Mouse (Mus musculus): ENCODE data around the gene Gm960. TPM values are rescaled to one million over a fixed set of nuclear protein-coding genes. Genes with fewer than 3 reads are reported as not detected.

The Gm960 gene
- polyA plus RNA-seq, 1 experiment from 2014 or later = 1.4 TPM

DNA sequence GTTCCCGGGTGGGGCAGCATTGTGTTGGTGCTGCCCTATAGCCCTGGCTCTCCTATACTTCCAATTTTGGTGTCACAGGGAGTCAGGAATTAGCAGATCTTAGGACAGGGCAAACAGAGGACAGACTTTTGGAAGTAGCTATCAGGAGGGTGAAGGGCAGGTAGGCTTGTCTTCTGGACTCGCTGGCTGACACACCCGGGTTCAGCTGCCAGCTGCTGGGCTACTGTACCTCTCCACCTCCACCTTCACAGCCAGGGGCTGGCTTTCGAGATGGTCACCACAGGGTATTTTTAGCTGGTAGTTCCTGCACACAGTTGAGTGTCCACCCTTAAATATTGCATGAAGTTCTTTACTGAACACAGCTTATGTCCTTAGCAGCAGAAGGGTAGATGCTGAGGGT, 90.0 kb downstream of the Gm960 start:
- no peak overlapping the region for H3K27ac ChIP-seq (replicated peaks)
- H3K27me3 ChIP-seq (replicated peaks) = no peaks in the 10 kb centered on the region
- H3K4me2 ChIP-seq = no peak overlapping the region
- H3K9ac ChIP-seq = no peak overlapping the region
- H3K4me3 ChIP-seq = no peak overlapping the region
- ATAC-seq (ENCODE audit: extremely low read depth, insufficient number of reproducible peaks, low FRiP score, low TSS enrichment) = no peak
- peaks cover 25% of the 10 kb centered on the region for H3K36me3 ChIP-seq
- 73% methylated on average over 4 of the region's 4 CpGs for WGBS
- H3K4me1 ChIP-seq = peaks cover 14% of the 10 kb centered on the region
- no peaks in the 10 kb centered on the region for H3K9me3 ChIP-seq

DNA sequence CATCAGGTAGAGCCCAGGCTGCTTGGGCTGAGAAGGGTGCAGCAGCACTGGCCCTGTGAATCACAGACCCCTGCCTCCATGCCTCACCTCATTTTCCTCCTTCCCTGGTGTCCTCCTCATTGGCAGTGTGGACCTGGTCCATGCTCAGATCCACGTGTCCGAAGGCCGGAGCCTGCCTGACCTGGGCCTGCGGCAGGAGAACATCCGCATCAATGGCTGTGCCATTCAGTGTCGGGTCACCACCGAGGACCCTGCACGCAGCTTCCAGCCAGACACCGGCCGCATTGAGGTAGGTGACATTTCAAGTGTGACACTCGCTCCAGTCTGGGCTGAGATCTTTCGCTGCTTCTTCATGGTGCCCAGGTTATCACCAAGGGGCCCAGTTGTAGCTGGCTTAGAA, 91.1 kb downstream of the Gm960 start:
- no peak overlapping the region for H3K27ac ChIP-seq (replicated peaks)
- no peak overlapping the region for H3K9ac ChIP-seq
- no peak for ATAC-seq (ENCODE audit: extremely low read depth, insufficient number of reproducible peaks, low FRiP score, low TSS enrichment)
- no peak overlapping the region for H3K4me2 ChIP-seq
- no peak overlapping the region for H3K4me3 ChIP-seq
- no peaks in the 10 kb centered on the region for H3K27me3 ChIP-seq (replicated peaks)
- peaks cover 14% of the 10 kb centered on the region for H3K36me3 ChIP-seq
- no peaks in the 10 kb centered on the region for H3K9me3 ChIP-seq
- peaks cover 7% of the 10 kb centered on the region for H3K4me1 ChIP-seq
- 86% methylated on average over 12 of the region's 12 CpGs for WGBS

DNA sequence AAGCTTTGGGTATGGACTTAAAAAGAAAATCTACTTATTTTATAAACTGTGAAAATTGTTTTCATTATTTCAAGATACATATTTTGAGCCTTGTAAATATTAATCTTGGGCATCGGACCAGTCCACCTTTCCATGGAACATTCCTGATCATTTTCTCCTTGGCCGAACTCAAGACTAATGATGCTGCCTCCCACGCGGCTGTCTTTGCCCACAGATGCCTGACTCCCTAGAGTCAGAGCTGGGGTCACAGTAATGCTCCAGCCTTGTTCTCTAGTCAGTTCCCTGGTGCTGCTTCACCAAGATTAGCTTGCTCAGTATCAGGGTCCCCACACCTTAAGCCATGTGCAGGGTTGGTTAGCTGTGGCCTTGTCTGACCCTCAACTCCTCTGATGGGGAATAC, 92.8 kb downstream of the Gm960 start:
- Histone ChIP-seq H3K4me3 (no peak overlapping the region), H3K9ac (no peak overlapping the region), H3K27me3 (replicated peaks) (no peaks in the 10 kb centered on the region; the same call in 1 of the 2 replicates), H3K9me3 (no peaks in the 10 kb centered on the region), H3K4me2 (no peak overlapping the region), H3K4me1 (peaks cover 7% of the 10 kb centered on the region), H3K36me3 (no peaks in the 10 kb centered on the region), H3K27ac (replicated peaks) (no peak overlapping the region)
- 82% methylated on average over 4 of the region's 4 CpGs for WGBS
- ATAC-seq (ENCODE audit: extremely low read depth, insufficient number of reproducible peaks, low FRiP score, low TSS enrichment) = no peak

DNA sequence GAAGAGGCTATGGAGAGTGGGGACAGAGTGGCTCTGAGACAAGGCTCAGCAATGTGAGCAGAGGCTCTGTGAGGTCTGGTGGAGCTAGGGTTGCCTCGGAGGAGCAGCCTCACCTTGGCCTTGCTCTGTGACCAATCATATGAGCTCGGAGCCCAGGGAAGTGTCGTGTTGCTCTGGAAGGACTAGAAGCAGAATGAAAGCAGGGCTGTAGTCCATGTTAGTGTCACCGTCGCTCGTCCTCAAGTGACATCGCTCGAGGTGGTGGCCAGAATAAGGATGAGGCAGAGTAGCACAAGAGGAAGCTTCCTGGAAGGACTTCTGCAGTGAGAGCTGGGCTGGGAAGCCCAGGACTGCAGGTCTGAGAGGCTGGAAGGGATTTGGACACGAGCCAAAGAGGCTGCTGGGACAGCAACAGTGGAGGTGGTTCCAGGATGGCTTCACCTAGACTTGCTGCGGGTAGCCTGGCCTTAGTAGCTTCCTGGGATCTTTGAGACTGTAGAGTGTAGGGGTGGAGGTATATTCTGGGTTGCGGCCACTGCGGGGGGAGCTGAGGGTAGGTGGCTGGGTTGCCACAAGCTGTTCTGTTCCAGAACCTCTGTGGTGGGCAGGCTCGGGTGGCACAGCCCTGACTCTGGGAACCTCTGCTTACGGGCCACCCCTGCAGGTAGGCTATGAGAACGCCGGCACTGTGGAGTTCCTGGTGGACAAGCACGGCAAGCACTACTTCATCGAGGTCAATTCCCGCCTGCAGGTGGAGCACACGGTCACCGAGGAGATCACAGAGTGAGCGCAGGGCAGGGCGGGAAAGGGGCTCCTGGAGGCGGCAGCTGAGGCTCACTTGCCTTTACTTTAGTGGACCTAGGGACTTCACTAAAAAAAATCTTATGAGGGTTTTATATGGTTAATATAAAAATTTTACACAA, 94.4 kb downstream of the Gm960 start:
- Histone ChIP-seq H3K4me1 (peaks cover 7% of the 10 kb centered on the region), H3K27me3 (replicated peaks) (no peaks in the 10 kb centered on the region; the same call in 1 of the 2 replicates), H3K4me3 (peak overlapping the region; percentile 11; the same call in 1 of the 2 replicates), H3K36me3 (no peaks in the 10 kb centered on the region), H3K4me2 (peak overlapping the region; percentile 56), H3K27ac (replicated peaks) (no peak overlapping the region), H3K9ac (peak overlapping the region; percentile 58), H3K9me3 (no peaks in the 10 kb centered on the region)
- ATAC-seq (ENCODE audit: extremely low read depth, insufficient number of reproducible peaks, low FRiP score, low TSS enrichment) = no peak
- WGBS = 35% methylated on average over 24 of the region's 24 CpGs

DNA sequence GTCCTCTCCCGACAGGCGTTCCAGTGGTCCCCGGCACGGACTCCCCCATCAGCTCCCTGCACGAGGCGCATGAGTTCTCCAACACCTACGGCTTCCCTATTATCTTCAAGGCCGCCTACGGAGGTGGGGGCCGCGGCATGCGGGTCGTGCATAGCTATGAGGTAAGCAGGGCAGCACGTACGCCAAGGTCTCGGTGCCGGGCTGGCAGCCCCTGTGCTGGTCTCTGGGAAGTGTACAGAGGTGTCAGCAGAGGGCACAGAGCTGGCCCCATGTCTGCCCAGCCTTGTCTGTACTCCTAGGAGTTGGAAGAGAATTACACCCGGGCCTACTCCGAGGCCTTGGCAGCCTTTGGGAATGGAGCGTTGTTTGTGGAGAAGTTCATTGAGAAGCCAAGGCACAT, 96.0 kb downstream of the Gm960 start:
- no peak overlapping the region for H3K27ac ChIP-seq (replicated peaks)
- WGBS = 84% methylated on average over 20 of the region's 20 CpGs

DNA sequence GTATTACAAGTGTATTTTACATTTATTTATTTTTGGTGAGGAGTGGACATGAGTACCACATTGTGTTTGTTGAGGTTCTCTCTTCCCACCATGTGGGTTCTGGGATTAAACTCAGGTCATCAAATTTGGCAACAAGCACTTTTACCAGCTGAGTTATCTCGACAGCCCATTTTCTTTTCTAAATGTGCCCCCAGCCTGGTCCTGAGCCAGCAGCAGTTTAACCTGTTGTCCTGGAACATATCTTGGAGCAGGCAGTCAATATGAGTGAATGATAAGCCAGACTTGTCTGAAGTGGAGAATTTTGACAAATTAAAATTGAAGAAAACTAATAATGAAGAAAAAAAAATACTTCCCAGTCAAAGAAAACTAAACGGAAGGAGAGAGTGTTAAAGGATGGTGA, 102.4 kb downstream of the Gm960 start:
- no peak overlapping the region for H3K9ac ChIP-seq
- H3K4me1 ChIP-seq = no peaks in the 10 kb centered on the region
- 70% methylated on average over 2 of the region's 2 CpGs for WGBS
- no peaks in the 10 kb centered on the region for H3K36me3 ChIP-seq
- ATAC-seq (ENCODE audit: extremely low read depth, insufficient number of reproducible peaks, low FRiP score, low TSS enrichment) = no peak
- no peak overlapping the region for H3K4me2 ChIP-seq
- no peak overlapping the region for H3K4me3 ChIP-seq
- H3K27me3 ChIP-seq (replicated peaks) = no peaks in the 10 kb centered on the region
- no peak overlapping the region for H3K27ac ChIP-seq (replicated peaks)
- H3K9me3 ChIP-seq = no peaks in the 10 kb centered on the region

More for the DNA sequence above, 96.0 kb downstream of the Gm960 start:
- H3K4me3 ChIP-seq = no peak overlapping the region
- H3K9me3 ChIP-seq = no peaks in the 10 kb centered on the region
- H3K4me1 ChIP-seq = peaks cover 7% of the 10 kb centered on the region
- H3K9ac ChIP-seq = no peak overlapping the region
- no peaks in the 10 kb centered on the region for H3K36me3 ChIP-seq
- no peaks in the 10 kb centered on the region; the same call in 1 of the 2 replicates for H3K27me3 ChIP-seq (replicated peaks)
- no peak for ATAC-seq (ENCODE audit: extremely low read depth, insufficient number of reproducible peaks, low FRiP score, low TSS enrichment)
- no peak overlapping the region for H3K4me2 ChIP-seq

DNA sequence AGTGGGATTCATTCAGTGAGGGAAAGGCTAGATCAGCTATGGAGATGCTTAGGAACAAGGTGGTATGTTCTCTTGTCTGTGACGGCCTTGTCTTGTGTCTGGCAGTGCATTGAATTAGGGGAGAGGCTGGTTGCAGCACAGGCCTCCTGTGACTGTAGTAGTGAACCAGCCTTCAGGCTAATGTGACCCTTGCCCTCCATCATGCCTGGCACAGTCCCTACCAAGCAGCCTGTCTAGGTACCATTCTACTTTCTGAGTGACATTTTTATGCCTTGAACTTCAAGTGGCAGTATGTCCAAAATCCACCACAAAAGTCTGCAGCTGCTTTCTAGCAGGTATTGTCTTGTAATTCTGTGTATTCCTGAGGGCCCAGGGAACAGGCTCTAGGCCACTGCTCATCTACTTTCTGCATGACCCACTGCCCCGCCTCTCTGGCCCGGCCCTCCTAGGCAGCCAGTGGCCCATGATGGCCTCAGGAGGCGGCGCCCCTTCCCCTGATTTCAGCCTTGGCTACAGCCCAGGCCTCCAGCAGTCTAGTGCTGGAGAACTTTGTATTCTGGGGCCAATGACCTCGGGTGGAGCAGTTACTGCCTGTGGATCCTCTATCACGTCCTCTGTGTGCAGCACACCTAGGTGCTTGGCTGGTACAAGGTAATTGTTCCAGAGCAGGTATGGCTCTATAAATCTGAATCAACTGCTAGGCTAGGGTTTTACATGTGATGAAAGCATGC, 104.5 kb downstream of the Gm960 start:
- H3K36me3 ChIP-seq = no peaks in the 10 kb centered on the region
- no peak overlapping the region for H3K4me2 ChIP-seq
- H3K4me3 ChIP-seq = no peak overlapping the region
- no peak overlapping the region for H3K27ac ChIP-seq (replicated peaks)
- ATAC-seq (ENCODE audit: extremely low read depth, insufficient number of reproducible peaks, low FRiP score, low TSS enrichment) = no peak
- WGBS = 56% methylated on average over 7 of the region's 7 CpGs
- no peaks in the 10 kb centered on the region for H3K9me3 ChIP-seq
- peaks cover 8% of the 10 kb centered on the region; the same call in 1 of the 2 replicates for H3K4me1 ChIP-seq
- H3K9ac ChIP-seq = no peak overlapping the region
- no peaks in the 10 kb centered on the region for H3K27me3 ChIP-seq (replicated peaks)

DNA sequence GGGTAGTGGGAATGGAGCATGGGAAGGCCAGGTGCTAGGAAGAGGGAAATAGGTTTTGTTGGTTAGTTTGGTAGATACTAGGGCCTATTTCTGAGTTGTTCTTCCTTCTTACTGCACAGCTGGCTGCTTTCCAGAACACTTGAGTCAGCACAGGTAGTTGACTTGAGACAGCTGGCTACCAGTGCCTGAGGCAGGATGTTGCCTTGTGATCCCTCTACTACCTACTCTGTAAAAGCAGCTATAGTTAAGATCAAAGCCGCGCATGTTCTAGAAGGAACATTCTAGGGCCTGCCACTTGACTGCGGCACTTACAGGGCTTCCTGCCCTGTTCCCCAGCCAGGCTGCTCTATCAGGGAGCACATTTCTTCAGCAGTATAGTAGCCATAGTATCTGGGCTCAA, 108.4 kb downstream of the Gm960 start:
- no peak overlapping the region for H3K9ac ChIP-seq
- H3K4me3 ChIP-seq = no peak overlapping the region
- H3K27me3 ChIP-seq (replicated peaks) = no peaks in the 10 kb centered on the region
- no peak overlapping the region for H3K4me2 ChIP-seq
- 76% methylated on average over 3 of the region's 3 CpGs for WGBS
- peaks cover 8% of the 10 kb centered on the region; the same call in 1 of the 2 replicates for H3K4me1 ChIP-seq
- H3K9me3 ChIP-seq = no peaks in the 10 kb centered on the region
- H3K36me3 ChIP-seq = no peaks in the 10 kb centered on the region
- no peak overlapping the region for H3K27ac ChIP-seq (replicated peaks)
- ATAC-seq (ENCODE audit: extremely low read depth, insufficient number of reproducible peaks, low FRiP score, low TSS enrichment) = no peak

DNA sequence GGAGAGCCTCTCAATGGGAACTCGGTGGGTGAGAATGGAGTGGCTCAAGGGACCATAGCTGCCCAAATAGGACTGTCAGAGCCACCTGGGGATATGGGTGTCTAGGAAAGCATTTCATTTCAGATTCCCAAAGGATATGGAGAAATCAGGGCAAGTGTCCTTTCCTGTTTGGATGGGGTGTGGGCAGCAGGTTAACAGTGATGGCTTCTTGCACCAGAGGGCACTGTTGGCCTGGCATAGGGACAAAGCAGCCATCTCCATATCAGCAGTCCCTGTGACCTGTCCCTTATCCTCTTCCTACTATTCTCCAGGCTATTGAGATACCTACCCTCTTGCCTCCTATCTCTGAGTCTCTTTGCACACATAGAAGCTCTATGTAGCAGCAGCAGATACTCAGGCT, 109.4 kb downstream of the Gm960 start:
- H3K4me1 ChIP-seq = peaks cover 8% of the 10 kb centered on the region; the same call in 1 of the 2 replicates
- 73% methylated on average over 1 of the region's 1 CpGs for WGBS
- H3K9me3 ChIP-seq = no peaks in the 10 kb centered on the region
- no peak for ATAC-seq (ENCODE audit: extremely low read depth, insufficient number of reproducible peaks, low FRiP score, low TSS enrichment)
- H3K27ac ChIP-seq (replicated peaks) = no peak overlapping the region
- H3K9ac ChIP-seq = no peak overlapping the region
- no peak overlapping the region for H3K4me3 ChIP-seq
- H3K27me3 ChIP-seq (replicated peaks) = no peaks in the 10 kb centered on the region
- H3K36me3 ChIP-seq = no peaks in the 10 kb centered on the region
- H3K4me2 ChIP-seq = no peak overlapping the region

DNA sequence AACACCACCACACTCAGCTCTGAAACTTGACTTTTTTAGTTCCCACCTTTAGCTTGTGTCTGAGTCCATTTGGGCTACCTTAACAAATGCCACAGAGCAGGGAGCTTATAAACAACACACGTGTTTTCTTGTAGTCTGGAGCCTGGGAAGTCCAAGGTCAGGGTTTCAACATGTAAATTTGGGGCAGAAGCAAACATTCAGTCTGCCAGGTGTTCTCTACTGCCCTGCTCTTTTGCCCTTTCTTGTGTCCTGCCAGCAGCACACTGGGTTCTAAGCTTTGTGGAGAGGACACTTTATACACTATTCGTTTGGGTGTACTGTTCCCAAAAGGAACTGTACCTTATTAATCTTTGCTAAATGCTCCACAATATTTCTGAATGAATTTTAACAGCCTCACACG, 110.0 kb downstream of the Gm960 start:
- no peak overlapping the region for H3K9ac ChIP-seq
- H3K27me3 ChIP-seq (replicated peaks) = no peaks in the 10 kb centered on the region
- no peak overlapping the region for H3K27ac ChIP-seq (replicated peaks)
- H3K4me2 ChIP-seq = no peak overlapping the region
- no peak overlapping the region for H3K4me3 ChIP-seq
- H3K9me3 ChIP-seq = no peaks in the 10 kb centered on the region
- ATAC-seq (ENCODE audit: extremely low read depth, insufficient number of reproducible peaks, low FRiP score, low TSS enrichment) = no peak
- peaks cover 8% of the 10 kb centered on the region; the same call in 1 of the 2 replicates for H3K4me1 ChIP-seq
- WGBS = 66% methylated on average over 3 of the region's 3 CpGs
- H3K36me3 ChIP-seq = no peaks in the 10 kb centered on the region

DNA sequence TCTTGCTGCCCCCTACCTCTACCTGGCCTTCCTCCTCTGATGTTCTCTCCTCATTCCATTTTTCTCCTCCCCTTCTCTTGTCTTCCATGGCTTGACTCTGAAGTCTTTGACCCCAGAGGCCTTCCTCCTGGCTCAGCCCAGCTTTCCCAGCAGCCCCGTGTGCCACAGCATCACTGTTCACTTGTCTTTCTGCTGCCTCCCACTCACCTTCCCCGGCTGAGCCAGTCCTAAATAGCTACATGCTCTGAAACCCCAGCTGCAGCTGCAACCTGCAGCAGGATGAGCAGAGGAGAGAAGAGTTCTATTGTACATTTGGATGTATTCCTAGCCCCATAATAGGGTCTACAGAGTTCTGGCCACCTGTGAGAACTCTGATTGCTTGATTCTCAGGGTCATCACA, 111.0 kb downstream of the Gm960 start:
- no peaks in the 10 kb centered on the region for H3K9me3 ChIP-seq
- H3K36me3 ChIP-seq = no peaks in the 10 kb centered on the region
- H3K9ac ChIP-seq = no peak overlapping the region
- no peak for ATAC-seq (ENCODE audit: extremely low read depth, insufficient number of reproducible peaks, low FRiP score, low TSS enrichment)
- no peak overlapping the region for H3K27ac ChIP-seq (replicated peaks)
- 61% methylated on average over 2 of the region's 2 CpGs for WGBS
- peaks cover 8% of the 10 kb centered on the region; the same call in 1 of the 2 replicates for H3K4me1 ChIP-seq
- no peak overlapping the region for H3K4me2 ChIP-seq
- no peak overlapping the region for H3K4me3 ChIP-seq
- no peaks in the 10 kb centered on the region for H3K27me3 ChIP-seq (replicated peaks)
